Mouse (Mus musculus) thymus, adult 2 months (tissue): Measurements from ENCODE around the gene Ndufa7. TPM values are rescaled to one million over a fixed set of nuclear protein-coding genes. Genes with fewer than 3 reads are reported as not detected.
A peak's percentile ranks its signal among the peaks of the same experiment; 100 is the strongest.

Source experiments
- DNase-seq: peaks from one replicate; pipeline ENCODE4 v3.0.0; 2021
- H3K27ac ChIP-seq: fragments of 200-500 bp; 2 replicates; pipeline ENCODE4 v1.5.1; 2012; ENCODE audit warnings: low read length, control low read depth; ENCODE audit not compliant: control insufficient read depth, insufficient read depth
- H3K27me3 ChIP-seq: fragments of 200-500 bp; 2 replicates; pipeline ENCODE4 v1.6.1; 2012; ENCODE audit warnings: mild to moderate bottlenecking, low read length, moderate library complexity, mixed read lengths; ENCODE audit not compliant: control insufficient read depth, insufficient read depth
- H3K36me3 ChIP-seq: fragments of 200-500 bp; 2 replicates; pipeline ENCODE4 v1.6.1; 2012; ENCODE audit warnings: mild to moderate bottlenecking, low read length, moderate library complexity; ENCODE audit not compliant: control insufficient read depth, insufficient read depth
- H3K4me1 ChIP-seq: fragments of 200-500 bp; replicated peaks from 2 replicates; pipeline ENCODE4 v1.6.1; 2012; ENCODE audit warnings: low read length; ENCODE audit not compliant: control insufficient read depth, insufficient read depth
- H3K4me3 ChIP-seq: fragments of 200-500 bp; 2 replicates; pipeline ENCODE4 v1.5.1; 2012; ENCODE audit warnings: mild to moderate bottlenecking, low read length, control low read depth, moderate library complexity; ENCODE audit not compliant: control insufficient read depth, insufficient read depth
- CTCF ChIP-seq: fragments of 200-500 bp; IDR thresholded peaks from 2 replicates; pipeline ENCODE4 v1.5.1; 2012; ENCODE audit warnings: mild to moderate bottlenecking, control low read depth, low read length, moderate library complexity, borderline replicate concordance; ENCODE audit not compliant: control insufficient read depth, poor library complexity, insufficient read depth; ENCODE audit errors: extremely low read depth
- POLR2A ChIP-seq: fragments of 200-500 bp; IDR thresholded peaks from 2 replicates; pipeline ENCODE4 v1.6.1; 2012; ENCODE audit warnings: mild to moderate bottlenecking, low read length, control low read depth, moderate library complexity; ENCODE audit not compliant: control insufficient read depth, poor library complexity, insufficient read depth; ENCODE audit errors: extremely low read depth
- WGBS: fragments of 180-500 bp; shearing (Covaris S2); methylation state at CpG from one replicate; pipeline ENCODE4 v1.1.7; 2018; 5-methylcytosine and 5-hydroxymethylcytosine counted together
- polyA plus RNA-seq: library from polyadenylated mRNA; depleted of rRNA; stranded (reverse); fragments of >200 nt; gene quantifications from 2 replicates; pipeline ENCODE4 v1.2.3, GENCODE M21; 2012; rRNA removed

The Ndufa7 gene
- polyA plus RNA-seq = 305 and 382 TPM in 2 replicates

- H3K4me1 ChIP-seq = peaks cover 12% of the 10 kb centered on the region
- WGBS = under 1% methylated on average over 51 of the region's 51 CpGs
- TF ChIP-seq CTCF (no peak; the same call in 1 of the 2 replicates), POLR2A (peak; percentile 85)
- H3K27me3 ChIP-seq = no peaks in the 10 kb centered on the region
- H3K4me3 ChIP-seq = peak within 1 kb of the TSS; percentile 95
- H3K36me3 ChIP-seq = peaks cover 12% of the 10 kb centered on the region
- H3K27ac ChIP-seq = peak within 1 kb of the TSS; percentile 39; the same call in 1 of the 2 replicates
- peak; percentile 97 for DNase-seq
Observed at GRCm38 (mm10) chr17:33824084-33824996, at the start of gene Ndufa7, which contains the start of gene Rps28. TSS of gene Ndufa7 (plus strand) at chr17:33824572. TSS of gene Rps28 (minus strand) at chr17:33824562.

GRCm38 (mm10) chr17:33774573-33775155, 49.7 kb upstream of the Ndufa7 start:
- H3K27ac ChIP-seq = no peak overlapping the region

GRCm38 (mm10) chr17:33775287-33775686, 49.1 kb upstream of the Ndufa7 start:
- TF ChIP-seq CTCF = no peak
- TF ChIP-seq POLR2A = no peak
- no peaks in the 10 kb centered on the region for H3K27me3 ChIP-seq
- H3K36me3 ChIP-seq = no peaks in the 10 kb centered on the region
- H3K4me1 ChIP-seq = peaks cover 8% of the 10 kb centered on the region
- H3K4me3 ChIP-seq = no peak overlapping the region
- WGBS = 97% methylated on average over 4 of the region's 4 CpGs
- no peak for DNase-seq
- no peak overlapping the region for H3K27ac ChIP-seq

More at GRCm38 (mm10) chr17:33774573-33775155, 49.7 kb upstream of the Ndufa7 start:
- H3K36me3 ChIP-seq = no peaks in the 10 kb centered on the region
- no peak overlapping the region for H3K4me3 ChIP-seq
- 95% methylated on average over 8 of the region's 8 CpGs for WGBS
- peaks cover 7% of the 10 kb centered on the region; the same call in 1 of the 2 replicates for H3K4me1 ChIP-seq
- DNase-seq = no peak
- TF ChIP-seq POLR2A = no peak
- TF ChIP-seq CTCF = no peak
- no peaks in the 10 kb centered on the region for H3K27me3 ChIP-seq

DNA sequence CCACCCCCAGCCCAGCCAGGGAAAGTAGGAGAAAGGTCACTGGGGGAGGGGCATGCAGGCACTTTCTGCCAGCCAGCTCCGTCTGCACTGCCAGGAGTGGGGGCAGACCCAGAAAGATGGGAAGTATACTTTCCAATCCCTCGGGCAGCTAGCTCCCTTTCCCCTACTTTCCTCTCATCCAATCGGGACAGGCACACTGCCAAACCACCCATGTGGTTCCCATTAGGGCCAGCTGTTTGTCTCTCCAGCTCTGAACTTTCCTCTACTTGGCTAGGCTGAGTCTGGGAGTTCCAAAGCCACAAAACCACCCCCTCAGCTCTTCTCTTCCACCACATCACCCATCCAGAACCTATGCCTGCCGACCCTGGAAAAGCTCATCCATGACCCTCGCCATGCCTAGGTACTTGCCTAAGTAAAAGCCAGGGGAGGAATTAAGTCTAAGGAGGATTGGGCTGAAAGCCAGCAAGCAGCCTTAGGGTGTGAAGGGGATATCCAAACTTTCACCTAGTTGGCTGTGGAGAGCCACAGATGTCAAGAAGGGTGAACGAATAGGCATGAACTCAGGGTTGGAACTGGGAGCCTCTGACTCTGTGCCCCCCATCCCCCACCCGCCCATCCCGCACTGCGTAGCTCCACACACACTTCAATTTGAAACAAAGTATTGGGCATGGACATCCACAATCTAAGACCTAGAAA, 45.0 kb upstream of the Ndufa7 start:
- no peak overlapping the region for H3K4me3 ChIP-seq
- 56% methylated on average over 9 of the region's 9 CpGs for whole genome bisulfite sequencing

GRCm38 (mm10) chr17:33779967-33780295, 44.4 kb upstream of the Ndufa7 start:
- H3K27me3 ChIP-seq = no peaks in the 10 kb centered on the region
- 92% methylated on average over 5 of the region's 5 CpGs for WGBS
- TF ChIP-seq CTCF = no peak
- TF ChIP-seq POLR2A = no peak
- no peak for DNase-seq
- H3K27ac ChIP-seq = no peak overlapping the region
- no peak overlapping the region for H3K4me3 ChIP-seq
- no peaks in the 10 kb centered on the region for H3K36me3 ChIP-seq
- peaks cover 24% of the 10 kb centered on the region for H3K4me1 ChIP-seq

More for the DNA sequence above, 45.0 kb upstream of the Ndufa7 start:
- DNase-seq = no peak
- H3K27ac ChIP-seq = no peak overlapping the region
- no peaks in the 10 kb centered on the region for H3K36me3 ChIP-seq
- TF ChIP-seq POLR2A (no peak), CTCF (no peak)
- H3K27me3 ChIP-seq = no peaks in the 10 kb centered on the region
- H3K4me1 ChIP-seq = peaks cover 24% of the 10 kb centered on the region

- TF ChIP-seq CTCF = no peak
- TF ChIP-seq POLR2A = no peak
- WGBS = 13% methylated on average over 5 of the region's 5 CpGs
- DNase-seq = no peak
- H3K4me1 ChIP-seq = peaks cover 24% of the 10 kb centered on the region
- H3K36me3 ChIP-seq = no peaks in the 10 kb centered on the region
- H3K27me3 ChIP-seq = no peaks in the 10 kb centered on the region
- no peak overlapping the region for H3K4me3 ChIP-seq
- H3K27ac ChIP-seq = no peak overlapping the region; the same call in 1 of the 2 replicates
Observed at GRCm38 (mm10) chr17:33780431-33780830, 43.9 kb upstream of the Ndufa7 start.
